Mouse (Mus musculus): ENCODE data around the gene Fmnl3. TPM values are rescaled to one million over a fixed set of nuclear protein-coding genes. Genes with fewer than 3 reads are reported as not detected.

Fmnl3 gene
- polyA plus RNA-seq, 1 experiment: 10.2 TPM

- Histone ChIP-seq H3K36me3 (ENCODE audit: control insufficient read depth, insufficient read depth, low read length, poor library complexity, severe bottlenecking) (peaks cover 11% of the 10 kb centered on the region), H3K27ac (ENCODE audit: insufficient read depth, low read length) (no peak overlapping the region), H3K27me3 (ENCODE audit: control insufficient read depth, insufficient read depth, low read length, poor library complexity, severe bottlenecking) (no peaks in the 10 kb centered on the region), H3K4me1 (ENCODE audit: control insufficient read depth, insufficient read depth, low read length) (no peaks in the 10 kb centered on the region), H3K9me3 (replicated peaks; ENCODE audit: control insufficient read depth, insufficient read depth, low read length, poor library complexity, severe bottlenecking) (no peaks in the 10 kb centered on the region), H3K9ac (ENCODE audit: low read depth, poor library complexity, severe bottlenecking) (no peak overlapping the region), H3K4me3 (ENCODE audit: low read depth, low read length) (no peak overlapping the region)
- TF ChIP-seq CTCF (IDR thresholded peaks at IDR 0.05; ENCODE audit: low read depth, low read length) (no peak), POLR2A (IDR thresholded peaks at IDR 0.05; ENCODE audit: insufficient read depth, low read length) (no peak), EP300 (IDR thresholded peaks at IDR 0.05; ENCODE audit: insufficient read depth, low read depth, low read length) (no peak)
Observed at GRCm38 (mm10) chr15:99319411-99319871, 50.8 kb downstream of the Fmnl3 start.

- Histone ChIP-seq H3K27ac (ENCODE audit: insufficient read depth, low read length) (no peak overlapping the region), H3K9me3 (replicated peaks; ENCODE audit: control insufficient read depth, insufficient read depth, low read length, poor library complexity, severe bottlenecking) (no peaks in the 10 kb centered on the region), H3K9ac (ENCODE audit: low read depth, poor library complexity, severe bottlenecking) (no peak overlapping the region), H3K27me3 (ENCODE audit: control insufficient read depth, insufficient read depth, low read length, poor library complexity, severe bottlenecking) (no peaks in the 10 kb centered on the region), H3K4me1 (ENCODE audit: control insufficient read depth, insufficient read depth, low read length) (no peaks in the 10 kb centered on the region), H3K4me3 (ENCODE audit: low read depth, low read length) (no peak overlapping the region), H3K36me3 (ENCODE audit: control insufficient read depth, insufficient read depth, low read length, poor library complexity, severe bottlenecking) (peaks cover 11% of the 10 kb centered on the region)
- TF ChIP-seq POLR2A (IDR thresholded peaks at IDR 0.05; ENCODE audit: insufficient read depth, low read length): no peak
- no peak for TF ChIP-seq EP300 (IDR thresholded peaks at IDR 0.05; ENCODE audit: insufficient read depth, low read depth, low read length)
- no peak for TF ChIP-seq CTCF (IDR thresholded peaks at IDR 0.05; ENCODE audit: low read depth, low read length)
Observed at GRCm38 (mm10) chr15:99318861-99319410, 51.3 kb downstream of the Fmnl3 start.

GRCm38 (mm10) chr15:99318071-99318470 is 52.2 kb downstream of the Fmnl3 start:
- Histone ChIP-seq H3K4me1 (ENCODE audit: control insufficient read depth, insufficient read depth, low read length) (no peaks in the 10 kb centered on the region), H3K9me3 (replicated peaks; ENCODE audit: control insufficient read depth, insufficient read depth, low read length, poor library complexity, severe bottlenecking) (no peaks in the 10 kb centered on the region), H3K36me3 (ENCODE audit: control insufficient read depth, insufficient read depth, low read length, poor library complexity, severe bottlenecking) (peaks cover 11% of the 10 kb centered on the region), H3K4me3 (ENCODE audit: low read depth, low read length) (no peak overlapping the region), H3K27ac (ENCODE audit: insufficient read depth, low read length) (no peak overlapping the region), H3K27me3 (ENCODE audit: control insufficient read depth, insufficient read depth, low read length, poor library complexity, severe bottlenecking) (no peaks in the 10 kb centered on the region), H3K9ac (ENCODE audit: low read depth, poor library complexity, severe bottlenecking) (no peak overlapping the region)
- TF ChIP-seq EP300 (IDR thresholded peaks at IDR 0.05; ENCODE audit: insufficient read depth, low read depth, low read length): no peak
- no peak for TF ChIP-seq POLR2A (IDR thresholded peaks at IDR 0.05; ENCODE audit: insufficient read depth, low read length)
- TF ChIP-seq CTCF (IDR thresholded peaks at IDR 0.05; ENCODE audit: low read depth, low read length): no peak

GRCm38 (mm10) chr15:99317267-99317651 is 53.0 kb downstream of the Fmnl3 start:
- TF ChIP-seq EP300 (IDR thresholded peaks at IDR 0.05; ENCODE audit: insufficient read depth, low read depth, low read length) (no peak), POLR2A (IDR thresholded peaks at IDR 0.05; ENCODE audit: insufficient read depth, low read length) (no peak), CTCF (IDR thresholded peaks at IDR 0.05; ENCODE audit: low read depth, low read length) (no peak)
- Histone ChIP-seq H3K27ac (ENCODE audit: insufficient read depth, low read length) (no peak overlapping the region), H3K9me3 (replicated peaks; ENCODE audit: control insufficient read depth, insufficient read depth, low read length, poor library complexity, severe bottlenecking) (no peaks in the 10 kb centered on the region), H3K36me3 (ENCODE audit: control insufficient read depth, insufficient read depth, low read length, poor library complexity, severe bottlenecking) (peaks cover 9% of the 10 kb centered on the region), H3K9ac (ENCODE audit: low read depth, poor library complexity, severe bottlenecking) (no peak overlapping the region), H3K4me3 (ENCODE audit: low read depth, low read length) (no peak overlapping the region), H3K4me1 (ENCODE audit: control insufficient read depth, insufficient read depth, low read length) (no peaks in the 10 kb centered on the region), H3K27me3 (ENCODE audit: control insufficient read depth, insufficient read depth, low read length, poor library complexity, severe bottlenecking) (no peaks in the 10 kb centered on the region)

GRCm38 (mm10) chr15:99316314-99317266 is 53.7 kb downstream of the Fmnl3 start:
- no peak overlapping the region for H3K27ac ChIP-seq (ENCODE audit: insufficient read depth, low read length)
- H3K4me3 ChIP-seq (ENCODE audit: low read depth, low read length): no peak overlapping the region
- no peaks in the 10 kb centered on the region for H3K27me3 ChIP-seq (ENCODE audit: control insufficient read depth, insufficient read depth, low read length, poor library complexity, severe bottlenecking)
- H3K36me3 ChIP-seq (ENCODE audit: control insufficient read depth, insufficient read depth, low read length, poor library complexity, severe bottlenecking): peaks cover 9% of the 10 kb centered on the region
- TF ChIP-seq CTCF (IDR thresholded peaks at IDR 0.05; ENCODE audit: low read depth, low read length) (peak; percentile 60), POLR2A (IDR thresholded peaks at IDR 0.05; ENCODE audit: insufficient read depth, low read length) (no peak), EP300 (IDR thresholded peaks at IDR 0.05; ENCODE audit: insufficient read depth, low read depth, low read length) (no peak)
- no peak overlapping the region for H3K9ac ChIP-seq (ENCODE audit: low read depth, poor library complexity, severe bottlenecking)
- H3K4me1 ChIP-seq (ENCODE audit: control insufficient read depth, insufficient read depth, low read length): no peaks in the 10 kb centered on the region
- H3K9me3 ChIP-seq (replicated peaks; ENCODE audit: control insufficient read depth, insufficient read depth, low read length, poor library complexity, severe bottlenecking): no peaks in the 10 kb centered on the region

GRCm38 (mm10) chr15:99314891-99315290 is 55.4 kb downstream of the Fmnl3 start:
- Histone ChIP-seq H3K27ac (ENCODE audit: insufficient read depth, low read length) (no peak overlapping the region), H3K36me3 (ENCODE audit: control insufficient read depth, insufficient read depth, low read length, poor library complexity, severe bottlenecking) (peaks cover 12% of the 10 kb centered on the region), H3K9ac (ENCODE audit: low read depth, poor library complexity, severe bottlenecking) (no peak overlapping the region), H3K4me3 (ENCODE audit: low read depth, low read length) (0 out of 2 replicates have a peak overlapping the region, but pooled peaks have one; percentile 16), H3K4me1 (ENCODE audit: control insufficient read depth, insufficient read depth, low read length) (no peaks in the 10 kb centered on the region), H3K9me3 (replicated peaks; ENCODE audit: control insufficient read depth, insufficient read depth, low read length, poor library complexity, severe bottlenecking) (no peaks in the 10 kb centered on the region), H3K27me3 (ENCODE audit: control insufficient read depth, insufficient read depth, low read length, poor library complexity, severe bottlenecking) (no peaks in the 10 kb centered on the region)
- TF ChIP-seq EP300 (IDR thresholded peaks at IDR 0.05; ENCODE audit: insufficient read depth, low read depth, low read length) (no peak), CTCF (IDR thresholded peaks at IDR 0.05; ENCODE audit: low read depth, low read length) (no peak), POLR2A (IDR thresholded peaks at IDR 0.05; ENCODE audit: insufficient read depth, low read length) (no peak)

Data from ES-Bruce4 (cell line).